Mouse (Mus musculus): ENCODE data around the gene Arhgef11. TPM values are rescaled to one million over a fixed set of nuclear protein-coding genes. Genes with fewer than 3 reads are reported as not detected.

The Arhgef11 gene
- polyA plus RNA-seq, 1 experiment from 2014 or later = 21.8 TPM

DNA sequence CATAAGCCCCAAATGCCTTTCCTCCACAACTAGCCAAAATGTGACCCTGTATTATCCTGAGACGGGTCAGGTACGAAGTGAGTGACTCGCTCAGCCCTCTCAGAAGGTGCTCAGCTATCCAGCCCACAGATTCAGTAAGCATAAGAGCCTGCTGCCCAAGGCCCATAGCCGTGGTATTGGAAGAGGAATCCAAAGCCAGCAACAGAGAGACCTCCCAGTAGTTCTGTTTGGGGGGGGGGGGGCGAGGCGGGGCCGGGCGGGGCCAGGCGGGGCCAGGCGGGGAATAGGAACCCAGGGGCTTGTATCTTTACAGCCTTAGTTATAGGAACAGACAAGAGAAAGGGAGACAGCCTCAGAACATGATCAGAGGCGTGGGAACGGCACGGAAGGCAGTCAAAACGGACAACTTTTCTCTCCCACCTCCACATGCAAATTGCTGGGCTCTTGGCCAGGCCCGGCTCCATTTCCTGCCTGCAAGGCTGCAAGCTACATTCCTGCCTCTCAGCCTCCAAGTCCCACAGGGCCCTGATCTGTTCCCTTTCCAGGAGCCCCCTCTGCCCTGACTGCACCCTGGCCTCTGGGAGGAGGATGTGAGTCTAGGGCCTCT, 146.4 kb downstream of the Arhgef11 start:
- Histone ChIP-seq H3K36me3 (no peaks in the 10 kb centered on the region), H3K4me3 (no peak overlapping the region), H3K27me3 (peaks cover 7% of the 10 kb centered on the region), H3K9ac (no peak overlapping the region), H3K4me1 (peaks cover 53% of the 10 kb centered on the region), H3K27ac (peak overlapping the region; percentile 90), H3K9me3 (no peaks in the 10 kb centered on the region), H3K4me2 (replicated peaks) (peak overlapping the region; percentile 34)
- 13% methylated on average over 14 of the region's 15 CpGs for WGBS
- peak; percentile 65; the same call in 1 of the 2 replicates for ATAC-seq (ENCODE audit: insufficient number of reproducible peaks, insufficient read depth, low FRiP score, low TSS enrichment)

DNA sequence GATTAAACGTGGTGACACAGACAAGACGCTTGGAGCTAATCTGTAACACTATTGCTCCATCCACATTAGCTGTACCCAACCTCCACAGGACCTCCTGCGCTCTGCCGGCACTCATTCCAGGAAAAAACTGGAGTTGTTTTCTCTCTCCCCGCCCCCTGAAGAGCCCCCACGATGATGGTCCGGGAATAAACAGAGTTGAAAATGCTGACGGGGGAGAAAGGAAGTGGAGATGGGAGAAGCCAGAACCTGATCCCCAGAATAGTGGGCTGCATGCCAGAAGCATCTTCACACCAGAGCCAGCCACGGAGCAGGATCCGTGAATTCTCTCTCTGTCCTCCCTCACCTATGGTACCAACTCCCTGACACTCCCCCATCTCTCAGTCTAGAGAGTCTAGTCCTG, 147.1 kb downstream of the Arhgef11 start:
- ATAC-seq (ENCODE audit: insufficient number of reproducible peaks, insufficient read depth, low FRiP score, low TSS enrichment) = no peak
- Histone ChIP-seq H3K27ac (peak overlapping the region; percentile 90), H3K36me3 (no peaks in the 10 kb centered on the region), H3K4me2 (replicated peaks) (peak overlapping the region; percentile 34), H3K9ac (no peak overlapping the region), H3K9me3 (no peaks in the 10 kb centered on the region), H3K4me1 (peaks cover 53% of the 10 kb centered on the region), H3K27me3 (peaks cover 10% of the 10 kb centered on the region), H3K4me3 (no peak overlapping the region)
- WGBS = 25% methylated on average over 10 of the region's 10 CpGs

DNA sequence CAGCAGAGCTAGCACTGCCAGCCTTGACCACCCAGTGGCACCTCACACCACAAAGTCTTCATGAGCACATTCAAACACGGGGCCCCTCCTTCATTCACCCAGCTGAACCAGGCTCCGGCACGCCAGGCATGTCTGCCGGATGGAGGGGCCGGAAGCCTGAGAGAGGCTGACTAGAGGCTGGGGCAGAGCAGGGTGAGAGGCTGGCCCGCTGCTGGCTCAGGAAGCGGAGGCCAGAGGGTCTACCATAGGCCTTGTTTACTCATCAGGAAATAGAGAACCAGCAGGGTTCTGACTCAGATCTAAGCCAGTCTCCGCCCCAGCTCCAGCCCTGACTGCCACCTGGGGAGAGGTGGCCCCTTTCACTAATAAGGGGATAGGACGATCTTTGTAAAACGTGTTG, 147.7 kb downstream of the Arhgef11 start:
- Histone ChIP-seq H3K9me3 (no peaks in the 10 kb centered on the region), H3K4me2 (replicated peaks) (peak overlapping the region; percentile 34), H3K9ac (no peak overlapping the region), H3K4me1 (peaks cover 53% of the 10 kb centered on the region), H3K27ac (peak overlapping the region; percentile 90), H3K36me3 (no peaks in the 10 kb centered on the region), H3K4me3 (no peak overlapping the region), H3K27me3 (peaks cover 10% of the 10 kb centered on the region)
- ATAC-seq (ENCODE audit: insufficient number of reproducible peaks, insufficient read depth, low FRiP score, low TSS enrichment) = no peak
- WGBS = 21% methylated on average over 10 of the region's 10 CpGs

DNA sequence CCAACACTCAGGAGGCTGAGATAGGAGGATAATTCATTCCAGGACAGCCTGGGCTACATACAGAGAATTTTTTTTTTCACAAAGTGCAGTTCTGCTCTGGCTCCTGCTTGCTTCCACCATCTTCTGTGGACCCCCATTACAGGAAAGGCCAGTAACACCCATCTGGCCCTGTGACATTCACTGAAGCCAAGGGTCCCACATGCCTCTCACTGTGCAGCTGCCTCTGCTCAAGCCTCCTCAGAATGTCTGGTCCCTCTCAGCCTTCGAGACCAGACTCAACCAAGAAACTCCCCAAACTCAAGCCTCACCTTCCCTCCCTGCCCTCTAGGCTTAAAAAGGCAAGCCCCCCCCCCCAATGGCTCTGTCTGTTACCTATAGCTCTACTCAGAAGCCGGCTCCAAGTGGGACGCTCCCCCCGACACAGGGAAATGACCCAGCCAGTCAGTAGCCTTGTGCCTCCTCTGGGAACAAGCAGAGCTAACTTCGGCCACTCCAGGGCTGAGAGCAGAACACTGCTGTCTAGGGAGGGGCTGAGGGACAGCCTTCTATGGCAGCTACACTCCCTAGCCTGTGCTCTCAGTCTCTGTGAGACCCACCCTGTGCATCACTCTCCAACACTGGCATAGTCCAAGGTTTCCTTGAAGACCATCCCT, 148.4 kb downstream of the Arhgef11 start:
- peak overlapping the region; percentile 90 for H3K27ac ChIP-seq
- no peak overlapping the region for H3K4me3 ChIP-seq
- no peak for ATAC-seq (ENCODE audit: insufficient number of reproducible peaks, insufficient read depth, low FRiP score, low TSS enrichment)
- peaks cover 53% of the 10 kb centered on the region for H3K4me1 ChIP-seq
- H3K9me3 ChIP-seq = no peaks in the 10 kb centered on the region
- 71% methylated on average over 5 of the region's 5 CpGs for WGBS
- H3K36me3 ChIP-seq = no peaks in the 10 kb centered on the region
- H3K4me2 ChIP-seq (replicated peaks) = no peak overlapping the region
- H3K27me3 ChIP-seq = peaks cover 10% of the 10 kb centered on the region
- H3K9ac ChIP-seq = no peak overlapping the region

DNA sequence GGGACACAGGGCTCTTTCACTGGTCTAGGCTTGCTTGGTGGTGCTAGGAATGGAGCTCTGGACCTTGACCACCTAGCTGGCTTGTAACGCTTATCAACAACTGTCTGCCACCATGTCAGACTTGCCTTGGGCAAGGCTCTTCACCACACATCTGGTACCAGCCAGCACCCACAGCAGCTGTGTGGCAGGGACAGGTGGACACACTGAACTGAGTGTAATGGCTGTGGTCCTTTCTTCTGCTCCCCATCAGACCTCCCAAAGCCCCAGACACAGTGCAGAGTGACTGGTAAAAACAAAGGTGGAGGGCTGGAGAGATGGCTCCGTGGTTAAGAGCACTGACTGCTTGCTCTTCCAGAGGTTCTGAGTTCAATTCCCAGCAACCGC, 148.9 kb downstream of the Arhgef11 start:
- no peak overlapping the region for H3K9ac ChIP-seq
- no peak for ATAC-seq (ENCODE audit: insufficient number of reproducible peaks, insufficient read depth, low FRiP score, low TSS enrichment)
- H3K4me3 ChIP-seq = no peak overlapping the region
- peaks cover 50% of the 10 kb centered on the region for H3K4me1 ChIP-seq
- 83% methylated on average over 3 of the region's 3 CpGs for WGBS
- no peak overlapping the region for H3K4me2 ChIP-seq (replicated peaks)
- peaks cover 12% of the 10 kb centered on the region for H3K27me3 ChIP-seq
- no peaks in the 10 kb centered on the region for H3K9me3 ChIP-seq
- no peaks in the 10 kb centered on the region for H3K36me3 ChIP-seq
- 0 out of 2 replicates have a peak overlapping the region, but pooled peaks have one; percentile 90 for H3K27ac ChIP-seq

DNA sequence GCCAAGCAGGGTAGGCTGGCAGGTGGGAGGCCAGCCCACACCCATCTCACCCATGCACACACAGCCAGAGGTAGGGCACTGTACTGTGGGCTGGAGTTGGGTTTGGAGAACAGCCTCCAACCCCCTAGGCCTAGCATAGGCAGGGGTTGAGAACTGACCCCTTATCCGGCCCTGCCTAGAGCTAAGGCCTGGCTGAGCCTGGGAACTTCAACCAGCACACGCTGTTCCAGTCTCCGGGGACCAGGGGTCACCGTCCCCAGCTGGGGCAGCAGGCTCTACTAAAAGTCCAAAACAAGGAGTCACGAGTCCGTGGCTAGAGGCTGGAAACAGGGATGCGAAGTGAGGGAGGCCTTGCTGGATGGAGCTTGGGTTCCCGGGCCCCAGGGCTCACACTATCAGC, 150.4 kb downstream of the Arhgef11 start:
- H3K27me3 ChIP-seq = peaks cover 18% of the 10 kb centered on the region
- H3K4me2 ChIP-seq (replicated peaks) = peak overlapping the region; percentile 54
- WGBS = 48% methylated on average over 8 of the region's 8 CpGs
- H3K36me3 ChIP-seq = no peaks in the 10 kb centered on the region
- H3K4me1 ChIP-seq = peaks cover 35% of the 10 kb centered on the region
- peak overlapping the region; percentile 57 for H3K27ac ChIP-seq
- no peak overlapping the region for H3K9ac ChIP-seq
- no peaks in the 10 kb centered on the region for H3K9me3 ChIP-seq
- no peak for ATAC-seq (ENCODE audit: insufficient number of reproducible peaks, insufficient read depth, low FRiP score, low TSS enrichment)
- peak overlapping the region; percentile 46 for H3K4me3 ChIP-seq

DNA sequence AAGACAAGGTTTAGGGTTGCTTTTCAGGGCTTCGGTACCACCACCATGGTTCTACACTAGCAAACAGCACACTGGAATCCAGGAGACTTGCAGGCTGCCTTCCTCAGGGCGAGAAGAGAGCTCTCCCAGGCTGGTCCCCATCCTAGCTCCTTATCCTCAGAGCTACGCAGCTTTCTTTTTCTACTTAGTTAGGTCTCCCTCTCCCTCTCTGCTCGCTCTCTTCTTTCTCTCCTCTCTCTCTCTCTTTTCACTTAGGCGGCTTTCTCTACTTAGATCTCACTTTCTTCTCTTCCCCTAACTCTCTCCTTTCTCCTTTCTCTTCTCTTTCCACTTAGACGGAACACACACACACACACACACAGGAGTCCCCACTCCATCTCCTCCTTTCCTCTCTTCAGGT, 151.1 kb downstream of the Arhgef11 start:
- H3K36me3 ChIP-seq = no peaks in the 10 kb centered on the region
- H3K9ac ChIP-seq = peak overlapping the region; percentile 30; the same call in 1 of the 2 replicates
- 39% methylated on average over 6 of the region's 6 CpGs for WGBS
- H3K27ac ChIP-seq = peak overlapping the region; percentile 57
- H3K27me3 ChIP-seq = peaks cover 18% of the 10 kb centered on the region
- ATAC-seq (ENCODE audit: insufficient number of reproducible peaks, insufficient read depth, low FRiP score, low TSS enrichment) = no peak
- no peaks in the 10 kb centered on the region for H3K9me3 ChIP-seq
- peak overlapping the region; percentile 54 for H3K4me2 ChIP-seq (replicated peaks)
- H3K4me3 ChIP-seq = peak overlapping the region; percentile 46
- H3K4me1 ChIP-seq = peaks cover 28% of the 10 kb centered on the region

DNA sequence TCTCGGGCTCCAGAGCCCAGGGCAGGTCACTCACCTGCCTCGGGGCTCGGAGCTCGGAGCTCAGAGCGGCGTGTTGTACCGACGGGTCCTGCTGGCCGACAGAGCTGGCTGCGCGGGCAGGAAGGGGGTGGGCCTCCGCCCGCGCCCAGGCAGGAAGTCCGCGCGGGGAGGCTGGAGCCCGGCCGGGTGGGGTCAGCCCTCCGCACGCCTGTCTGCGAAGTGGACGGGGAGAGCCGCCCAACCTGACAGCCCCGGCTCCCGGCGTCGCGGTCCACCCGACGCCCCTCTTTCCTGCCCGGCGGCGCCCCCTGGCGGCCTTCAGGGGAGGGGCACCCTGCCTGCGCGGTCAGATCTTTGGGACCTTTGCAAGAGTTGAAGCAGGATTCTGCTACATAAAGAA, 151.5 kb downstream of the Arhgef11 start:
- Histone ChIP-seq H3K4me1 (peaks cover 24% of the 10 kb centered on the region), H3K9ac (peak overlapping the region; percentile 30), H3K9me3 (no peaks in the 10 kb centered on the region), H3K4me3 (peak overlapping the region; percentile 46), H3K27ac (peak overlapping the region; percentile 57), H3K36me3 (no peaks in the 10 kb centered on the region), H3K27me3 (peaks cover 18% of the 10 kb centered on the region), H3K4me2 (replicated peaks) (peak overlapping the region; percentile 54)
- 2% methylated on average over 30 of the region's 37 CpGs for WGBS
- no peak for ATAC-seq (ENCODE audit: insufficient number of reproducible peaks, insufficient read depth, low FRiP score, low TSS enrichment)

DNA sequence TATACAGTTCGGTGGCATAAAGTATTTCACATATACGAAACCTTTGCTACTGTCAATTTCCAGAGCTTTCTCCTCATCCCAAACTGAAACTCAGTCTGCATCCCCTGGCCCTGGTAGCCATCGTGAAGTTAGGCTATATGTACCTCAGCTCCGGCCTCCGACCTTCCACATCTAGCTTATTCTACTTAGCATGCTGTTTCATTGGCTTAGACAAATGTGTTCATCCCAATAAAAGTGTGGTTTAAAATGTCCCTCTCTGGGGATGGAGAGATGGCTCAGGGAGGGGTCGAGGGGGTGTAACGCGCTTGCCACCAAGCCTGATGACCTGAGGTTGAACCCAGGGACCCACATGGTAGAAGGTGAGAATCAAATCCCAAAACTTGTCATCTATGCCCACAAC, 152.1 kb downstream of the Arhgef11 start:
- Histone ChIP-seq H3K27ac (no peak overlapping the region), H3K9ac (no peak overlapping the region), H3K36me3 (no peaks in the 10 kb centered on the region), H3K4me3 (no peak overlapping the region), H3K4me1 (peaks cover 17% of the 10 kb centered on the region), H3K4me2 (replicated peaks) (no peak overlapping the region; the same call in 1 of the 2 replicates), H3K9me3 (no peaks in the 10 kb centered on the region), H3K27me3 (peaks cover 18% of the 10 kb centered on the region)
- WGBS = 77% methylated on average over 8 of the region's 8 CpGs
- ATAC-seq (ENCODE audit: insufficient number of reproducible peaks, insufficient read depth, low FRiP score, low TSS enrichment) = no peak

DNA sequence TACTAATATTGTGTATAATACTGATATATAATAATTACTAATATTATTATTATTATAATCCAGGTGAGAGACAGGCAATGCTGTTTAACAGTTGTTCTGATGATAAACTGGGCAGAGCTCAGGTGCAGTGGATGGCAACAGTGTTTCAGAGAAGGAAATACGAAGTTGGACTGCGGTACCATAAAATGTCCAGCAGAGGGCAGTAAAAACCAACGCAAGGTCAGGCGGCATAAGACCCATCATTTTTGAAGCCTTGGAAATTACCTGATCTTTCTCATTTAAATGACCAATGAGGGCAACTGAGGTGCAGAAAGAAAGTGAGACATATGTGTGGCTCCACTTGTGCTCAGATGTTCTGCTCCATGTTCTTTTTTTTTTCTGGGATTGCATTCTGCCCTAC, 152.9 kb downstream of the Arhgef11 start:
- no peaks in the 10 kb centered on the region for H3K9me3 ChIP-seq
- H3K4me1 ChIP-seq = peaks cover 10% of the 10 kb centered on the region
- no peaks in the 10 kb centered on the region for H3K36me3 ChIP-seq
- under 1% methylated on average over 4 of the region's 4 CpGs for WGBS
- no peak overlapping the region for H3K4me3 ChIP-seq
- no peak for ATAC-seq (ENCODE audit: insufficient number of reproducible peaks, insufficient read depth, low FRiP score, low TSS enrichment)
- H3K9ac ChIP-seq = no peak overlapping the region
- peaks cover 18% of the 10 kb centered on the region for H3K27me3 ChIP-seq
- H3K27ac ChIP-seq = no peak overlapping the region
- no peak overlapping the region for H3K4me2 ChIP-seq (replicated peaks)

DNA sequence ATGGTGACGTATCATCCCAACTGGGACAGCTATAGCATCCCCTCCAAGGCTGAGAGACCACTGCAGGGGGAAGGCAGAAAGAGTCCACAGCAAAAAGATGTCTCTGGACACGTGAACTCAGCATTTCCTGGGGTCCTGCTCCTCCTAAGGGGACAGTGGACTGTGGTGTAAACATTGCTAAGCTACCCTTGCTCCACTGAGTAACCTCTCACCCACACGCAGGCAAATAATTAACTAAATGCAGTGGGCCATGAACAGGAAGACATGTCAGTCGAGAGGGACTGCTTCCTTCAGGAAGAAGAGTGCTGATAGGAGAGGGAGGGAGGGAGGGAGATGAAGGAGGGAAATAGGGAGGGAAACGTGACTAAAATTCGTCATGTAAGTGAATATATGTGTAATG, 153.7 kb downstream of the Arhgef11 start:
- no peak overlapping the region for H3K4me3 ChIP-seq
- H3K4me1 ChIP-seq = peaks cover 2% of the 10 kb centered on the region; the same call in 1 of the 2 replicates
- H3K4me2 ChIP-seq (replicated peaks) = no peak overlapping the region
- peaks cover 22% of the 10 kb centered on the region for H3K27me3 ChIP-seq
- H3K9ac ChIP-seq = no peak overlapping the region
- no peaks in the 10 kb centered on the region for H3K9me3 ChIP-seq
- H3K36me3 ChIP-seq = no peaks in the 10 kb centered on the region
- no peak for ATAC-seq (ENCODE audit: insufficient number of reproducible peaks, insufficient read depth, low FRiP score, low TSS enrichment)
- no peak overlapping the region for H3K27ac ChIP-seq
- WGBS = 41% methylated on average over 6 of the region's 6 CpGs

DNA sequence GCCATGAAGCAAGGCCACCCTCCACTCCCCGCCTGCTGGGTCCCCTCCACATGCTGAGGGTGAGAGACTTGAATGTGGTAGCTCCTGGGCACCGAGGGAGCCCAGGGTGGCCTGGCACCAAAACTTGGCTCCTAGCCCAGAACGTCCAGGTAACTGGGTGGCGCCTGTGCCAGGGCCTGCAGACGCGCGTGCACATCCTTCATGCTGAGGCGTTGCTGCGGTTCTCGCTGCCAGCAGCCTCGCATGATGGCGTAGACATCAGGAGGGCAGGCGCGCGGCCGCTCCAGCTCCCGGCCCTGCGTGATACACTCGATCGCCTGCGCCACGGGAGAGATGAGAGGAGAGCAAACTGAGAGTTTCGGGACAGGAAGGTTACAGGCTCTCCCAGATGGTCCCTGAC, 160.9 kb downstream of the Arhgef11 start:
- no peaks in the 10 kb centered on the region for H3K36me3 ChIP-seq
- ATAC-seq (ENCODE audit: insufficient number of reproducible peaks, insufficient read depth, low FRiP score, low TSS enrichment) = no peak
- peaks cover 26% of the 10 kb centered on the region for H3K4me1 ChIP-seq
- no peak overlapping the region for H3K9ac ChIP-seq
- WGBS = 53% methylated on average over 23 of the region's 23 CpGs
- H3K4me3 ChIP-seq = no peak overlapping the region
- H3K27ac ChIP-seq = no peak overlapping the region; the same call in 1 of the 2 replicates
- peak overlapping the region; percentile 26 for H3K4me2 ChIP-seq (replicated peaks)
- peaks cover 41% of the 10 kb centered on the region for H3K27me3 ChIP-seq
- H3K9me3 ChIP-seq = no peaks in the 10 kb centered on the region

All from embryonic facial prominence, embryonic 12.5 days (tissue).